Mouse (Mus musculus) liver, postnatal 0 days (tissue): Measurements from ENCODE around the gene Phpt1.

Experiments
- CTCF ChIP-seq: sonication (generic); IDR thresholded peaks from 2 replicates; pipeline ENCODE4 v1.5.1; 2016; ENCODE audit warnings: antibody characterized with exemption, low read depth
- EP300 ChIP-seq: IDR thresholded peaks from 2 replicates; pipeline ENCODE4 v1.6.1; 2016; ENCODE audit warnings: antibody characterized with exemption, low read depth, mild to moderate bottlenecking

DNA sequence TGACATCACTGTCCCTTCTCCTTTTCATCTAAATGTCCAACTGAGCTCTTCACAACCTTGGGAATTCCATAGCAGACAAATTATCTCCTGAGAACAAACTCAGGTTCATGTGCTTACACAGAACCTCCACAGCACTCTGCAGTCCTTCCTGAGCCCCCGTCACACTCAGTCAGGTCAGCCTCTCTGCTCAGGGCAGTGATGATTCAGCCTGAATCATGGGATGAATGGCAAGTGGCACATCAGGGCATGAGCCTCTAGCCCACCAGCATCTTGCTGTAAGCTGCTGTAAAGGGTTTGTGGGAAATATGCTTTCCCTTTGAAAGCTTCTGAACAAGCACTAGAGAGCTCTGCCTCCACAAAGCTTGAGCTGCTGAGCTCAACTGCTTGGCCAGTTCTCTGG lies 23.7 kb upstream of the Phpt1 start:
- no peak for TF ChIP-seq CTCF
- no peak for TF ChIP-seq EP300
